11 mouse cellular contexts compared by ENCODE assay signal in the genomic region with DNA sequence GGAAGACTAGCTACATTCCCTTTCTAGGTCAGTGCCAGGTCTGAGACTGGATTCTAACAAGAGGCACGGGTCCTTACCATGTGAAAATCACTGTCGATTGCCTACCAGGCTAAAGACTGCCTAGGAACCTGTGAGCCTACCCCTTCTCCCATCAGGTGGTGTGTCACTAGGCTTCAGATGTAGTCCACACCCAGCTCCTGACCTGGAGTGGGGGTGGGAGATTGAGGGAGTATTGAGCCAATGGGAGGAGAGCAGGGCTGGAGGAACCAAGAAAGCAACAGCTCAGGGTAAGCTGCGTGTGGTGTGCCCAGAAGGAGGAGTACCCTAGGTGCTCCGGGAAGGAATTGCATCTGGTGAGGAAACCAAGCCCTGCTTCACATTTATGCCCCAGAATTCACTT. TPM values are rescaled to one million over a fixed set of nuclear protein-coding genes. Genes with fewer than 3 reads are reported as not detected.
DNase-seq lines count a peak whose midpoint lies in the region; ATAC-seq and TF ChIP-seq lines count a peak whose summit lies in the region.
"Had no signal": no experiment of that assay in that cellular context is flagged by ENCODE, and none has a peak within 500 bp of the region (broad histone marks: within the 10 kb centered on the region; RNA-seq: fewer than 3 reads in every experiment).

No protein-coding gene starts in this region.

- no peak overlapping the region for H3K9ac ChIP-seq in lung, embryonic 14.5 days
- peak overlapping the region; percentile 18; the same call in 1 of the 2 replicates for H3K9ac ChIP-seq in forebrain, embryonic 15.5 days (replicated peaks)
- 0 out of 2 replicates have a peak overlapping the region, but pooled peaks have one; percentile 31 for H3K9ac ChIP-seq in hindbrain, postnatal 0 days (replicated peaks; ENCODE audit: low read length)
- H3K9ac ChIP-seq in neural tube, embryonic 15.5 days (replicated peaks), result no peak overlapping the region
- H3K9ac ChIP-seq: heart, embryonic 12.5 days had no signal

- no peaks in the 10 kb centered on the region; the same call in 1 of the 2 replicates for H3K4me1 ChIP-seq in lung, embryonic 14.5 days (ENCODE audit: insufficient read depth)
- peaks cover 39% of the 10 kb centered on the region for H3K4me1 ChIP-seq in forebrain, embryonic 15.5 days
- H3K4me1 ChIP-seq in hindbrain, postnatal 0 days (ENCODE audit: insufficient read depth, low read length), result peaks cover 18% of the 10 kb centered on the region
- H3K4me1 ChIP-seq in neural tube, embryonic 15.5 days, result peaks cover 30% of the 10 kb centered on the region

- H3K27ac ChIP-seq in lung, embryonic 14.5 days (ENCODE audit: low read depth), result no peak overlapping the region
- H3K27ac ChIP-seq in forebrain, embryonic 15.5 days (replicated peaks), result peak overlapping the region; percentile 87
- peak overlapping the region; percentile 56; the same call in 1 of the 2 replicates for H3K27ac ChIP-seq in hindbrain, postnatal 0 days
- H3K27ac ChIP-seq in neural tube, embryonic 15.5 days (replicated peaks), result 0 out of 2 replicates have a peak overlapping the region, but pooled peaks have one; percentile 45

- no peak for TF ChIP-seq CTCF in lung, embryonic 14.5 days (IDR thresholded peaks at IDR 0.05; ENCODE audit: low read depth)
- no peak for TF ChIP-seq CTCF in hindbrain, postnatal 0 days (IDR thresholded peaks at IDR 0.05; ENCODE audit: low read depth)

- DNase-seq in lung, embryonic 14.5 days, result no peak
- no peak for DNase-seq in lung, postnatal 25 days (ENCODE audit: low spot score)
- DNase-seq in hindbrain, postnatal 0 days (ENCODE audit: low spot score), result no peak
- no peak for DNase-seq in thymus, postnatal 25 days
- DNase-seq in cerebellum, adult 18-20 months, result no peak
- no peak for DNase-seq in adrenal gland, adult 18-20 months (ENCODE audit: low spot score in 2 of 2)
- DNase-seq: adrenal gland, postnatal 14 days had no signal

- peaks cover 37% of the 10 kb centered on the region; the same call in 1 of the 2 replicates for H3K36me3 ChIP-seq in lung, embryonic 14.5 days (ENCODE audit: insufficient read depth)
- peaks cover 2% of the 10 kb centered on the region; the same call in 1 of the 2 replicates for H3K36me3 ChIP-seq in forebrain, embryonic 15.5 days
- peaks cover 11% of the 10 kb centered on the region; the same call in 1 of the 2 replicates for H3K36me3 ChIP-seq in hindbrain, postnatal 0 days (ENCODE audit: insufficient read depth, low read length)
- peaks cover 52% of the 10 kb centered on the region for H3K36me3 ChIP-seq in neural tube, embryonic 15.5 days
- H3K36me3 ChIP-seq: heart, embryonic 12.5 days had no signal

- no peaks in the 10 kb centered on the region for H3K27me3 ChIP-seq in lung, embryonic 14.5 days (ENCODE audit: insufficient read depth, low read length)
- H3K27me3 ChIP-seq in forebrain, embryonic 15.5 days, result no peaks in the 10 kb centered on the region
- H3K27me3 ChIP-seq in hindbrain, postnatal 0 days (ENCODE audit: insufficient read depth, low read length), result no peaks in the 10 kb centered on the region
- H3K27me3 ChIP-seq in neural tube, embryonic 15.5 days (replicated peaks), result no peaks in the 10 kb centered on the region

- WGBS in lung, embryonic 14.5 days, result 48% methylated on average over 4 of the region's 4 CpGs
- WGBS in forebrain, embryonic 15.5 days, result 48% methylated on average over 4 of the region's 4 CpGs
- 28% methylated on average over 4 of the region's 4 CpGs for WGBS in hindbrain, postnatal 0 days
- WGBS in neural tube, embryonic 15.5 days, result 50% methylated on average over 4 of the region's 4 CpGs

- no peak overlapping the region for H3K4me2 ChIP-seq in lung, embryonic 14.5 days
- peak overlapping the region; percentile 34; the same call in 1 of the 2 replicates for H3K4me2 ChIP-seq in forebrain, embryonic 15.5 days (replicated peaks)
- peak overlapping the region; percentile 29; the same call in 1 of the 2 replicates for H3K4me2 ChIP-seq in hindbrain, postnatal 0 days (ENCODE audit: low read depth, low read length)
- H3K4me2 ChIP-seq in neural tube, embryonic 15.5 days, result no peak overlapping the region

- ATAC-seq in lung, embryonic 14.5 days (ENCODE audit: insufficient read depth), result peak; percentile 34; the same call in 1 of the 2 replicates
- peak; percentile 11; the same call in 1 of the 2 replicates for ATAC-seq in forebrain, embryonic 15.5 days (replicated peaks)
- peak; percentile 27 for ATAC-seq in hindbrain, postnatal 0 days
- ATAC-seq in neural tube, embryonic 15.5 days (ENCODE audit: low FRiP score), result no peak
- ATAC-seq: inflammation-experienced regulatory T-cells, adult 6 months had no signal

- H3K4me3 ChIP-seq in lung, embryonic 14.5 days (ENCODE audit: low read depth, low read length), result no peak overlapping the region
- no peak overlapping the region for H3K4me3 ChIP-seq in forebrain, embryonic 15.5 days
- H3K4me3 ChIP-seq in hindbrain, postnatal 0 days (ENCODE audit: low read length), result no peak overlapping the region
- H3K4me3 ChIP-seq in neural tube, embryonic 15.5 days (replicated peaks), result no peak overlapping the region
- H3K4me3 ChIP-seq: heart, embryonic 12.5 days had no signal

- H3K9me3 ChIP-seq in lung, embryonic 14.5 days (ENCODE audit: low read depth, low read length), result no peaks in the 10 kb centered on the region
- no peaks in the 10 kb centered on the region for H3K9me3 ChIP-seq in forebrain, embryonic 15.5 days
- H3K9me3 ChIP-seq in hindbrain, postnatal 0 days (ENCODE audit: low read length), result no peaks in the 10 kb centered on the region
- H3K9me3 ChIP-seq in neural tube, embryonic 15.5 days (replicated peaks), result no peaks in the 10 kb centered on the region
- H3K9me3 ChIP-seq: heart, embryonic 12.5 days had no signal

RNA-seq across cellular contexts. Expression of gene Abcc3, which starts 21.2 kb away (rescaled TPM):
- 3.1 and 3.7 TPM in 2 replicates for polyA plus RNA-seq in lung, embryonic 14.5 days (2014; fragmentation: Nextera tagmentation; extraction: Ambion mirVana)
- 0.60 and 0.66 TPM in 2 replicates for polyA plus RNA-seq in forebrain, embryonic 15.5 days (2015; fragmentation: Nextera tagmentation; extraction: Ambion mirVana)
- 4.5 and 4.7 TPM in 2 replicates for total RNA-seq in hindbrain, postnatal 0 days (2014; rRNA removed)
- 1.0 and 1.8 TPM in 2 replicates for polyA plus RNA-seq in hindbrain, postnatal 0 days (2015; fragmentation: Nextera tagmentation; extraction: Ambion mirVana)
- 1.1 and 1.7 TPM in 2 replicates for polyA plus RNA-seq in neural tube, embryonic 15.5 days (2015; fragmentation: Nextera tagmentation; extraction: Ambion mirVana)
- total RNA-seq in adrenal gland, adult 18-20 months (2021), result 1 to 10 TPM; 3.7 to 6.5 TPM

RNA-seq across cellular contexts. Expression of gene Cacna1g, which starts 60.0 kb away (rescaled TPM):
- polyA plus RNA-seq in lung, embryonic 14.5 days (2014; fragmentation: Nextera tagmentation; extraction: Ambion mirVana), result 12.9 and 13.5 TPM in 2 replicates
- 6.8 and 9.2 TPM in 2 replicates for polyA plus RNA-seq in forebrain, embryonic 15.5 days (2015; fragmentation: Nextera tagmentation; extraction: Ambion mirVana)
- total RNA-seq in hindbrain, postnatal 0 days (2014; rRNA removed), result 87.7 and 90.3 TPM in 2 replicates
- 10.0 and 10.4 TPM in 2 replicates for polyA plus RNA-seq in hindbrain, postnatal 0 days (2015; fragmentation: Nextera tagmentation; extraction: Ambion mirVana)
- polyA plus RNA-seq in neural tube, embryonic 15.5 days (2015; fragmentation: Nextera tagmentation; extraction: Ambion mirVana), result 12.8 and 14.7 TPM in 2 replicates
- total RNA-seq in adrenal gland, adult 18-20 months (2021), result under 1 TPM; 0.32 to 0.70 TPM
- polyA plus RNA-seq: inflammation-experienced regulatory T-cells, adult 6 months had no signal

Comparison
In these comparisons a context has a peak if more than half of its experiments do, and no peak if none do; other contexts are left out.
1. H3K4me2 ChIP-seq: peak in forebrain, embryonic 15.5 days (single experiment) and hindbrain, postnatal 0 days (single experiment); none in lung, embryonic 14.5 days (single experiment) and neural tube, embryonic 15.5 days (single experiment).
2. H3K9ac ChIP-seq: peak in forebrain, embryonic 15.5 days (single experiment) and hindbrain, postnatal 0 days (single experiment); none in lung, embryonic 14.5 days (single experiment) and neural tube, embryonic 15.5 days (single experiment).